Mouse (Mus musculus) liver, embryonic 15.5 days (tissue): ENCODE measurements at regions not wholly inside any gene's neighbourhood (a gene's known extent, or its start where the extent isn't known, plus 50 kb on each side); places are given as distances from the start of the nearest gene placed in this dataset.

Experiments
- ATAC-seq: fragments of 200-750 bp; cut with Nextera tagmentation; 2 replicates; pipeline ENCODE4 v1.8.0; 2017; ENCODE audit warnings: moderate number of reproducible peaks, mild to moderate bottlenecking, moderate library complexity; ENCODE audit not compliant: insufficient read depth
- H3K27ac ChIP-seq: fragments of 300-500 bp; sonication (generic); replicated peaks from 2 replicates; pipeline ENCODE4 v1.5.1; 2015; ENCODE audit warnings: mild to moderate bottlenecking, inconsistent platforms
- H3K27me3 ChIP-seq: fragments of 300-500 bp; sonication (generic); 2 replicates; pipeline ENCODE4 v1.6.1; 2015; ENCODE audit warnings: mild to moderate bottlenecking, inconsistent platforms
- H3K36me3 ChIP-seq: fragments of 300-500 bp; sonication (generic); replicated peaks from 2 replicates; pipeline ENCODE4 v1.6.1; 2015; ENCODE audit warnings: moderate library complexity, mild to moderate bottlenecking, inconsistent platforms
- H3K4me1 ChIP-seq: fragments of 300-500 bp; sonication (generic); replicated peaks from 2 replicates; pipeline ENCODE4 v1.6.1; 2015; ENCODE audit warnings: inconsistent platforms
- H3K4me2 ChIP-seq: fragments of 300-500 bp; sonication (generic); 2 replicates; pipeline ENCODE4 v1.6.1; 2015; ENCODE audit warnings: moderate library complexity, mild to moderate bottlenecking, inconsistent platforms
- H3K4me3 ChIP-seq: fragments of 300-500 bp; sonication (generic); replicated peaks from 2 replicates; pipeline ENCODE4 v1.5.1; 2015; ENCODE audit warnings: mild to moderate bottlenecking, inconsistent platforms
- H3K9ac ChIP-seq: fragments of 300-500 bp; sonication (generic); 2 replicates; pipeline ENCODE4 v1.6.1; 2015; ENCODE audit warnings: moderate library complexity, mild to moderate bottlenecking, inconsistent platforms
- H3K9me3 ChIP-seq: fragments of 300-500 bp; sonication (generic); replicated peaks from 2 replicates; pipeline ENCODE4 v1.6.1; 2016; ENCODE audit warnings: inconsistent platforms
- WGBS: fragments of 180-500 bp; shearing (Covaris S2); methylation state at CpG from one replicate; pipeline ENCODE4 v1.1.7; 2015; ENCODE audit warnings: mixed read lengths; ENCODE audit not compliant: insufficient replicate concordance; 5-methylcytosine and 5-hydroxymethylcytosine counted together

GRCm38 (mm10) chr12:15897539-15897938 is 80.8 kb upstream of the Trib2 start:
- Histone ChIP-seq H3K4me3 (no peak overlapping the region), H3K9ac (no peak overlapping the region), H3K27me3 (no peaks in the 10 kb centered on the region), H3K27ac (no peak overlapping the region), H3K4me1 (no peaks in the 10 kb centered on the region), H3K36me3 (no peaks in the 10 kb centered on the region), H3K9me3 (no peaks in the 10 kb centered on the region), H3K4me2 (no peak overlapping the region)
- no peak for ATAC-seq
- 50% methylated on average over 2 of the region's 2 CpGs for WGBS

DNA sequence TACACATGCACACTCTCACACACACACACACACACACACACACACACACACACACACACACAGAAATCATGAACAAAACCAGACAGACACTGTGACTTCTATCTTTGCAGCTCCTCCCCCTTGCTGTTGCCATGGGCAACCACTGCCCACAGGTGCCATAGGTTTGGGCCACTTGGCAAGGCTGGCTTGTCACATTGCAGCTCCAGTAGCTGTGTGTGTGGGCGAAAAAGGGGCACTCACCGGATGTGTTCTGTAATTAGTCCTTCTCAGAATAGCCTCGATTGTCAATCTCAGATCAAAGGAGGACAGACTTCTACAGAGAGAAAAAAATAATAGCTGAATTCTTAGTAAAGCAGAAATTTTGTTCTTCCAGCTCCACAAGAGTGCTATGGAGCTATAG is 79.8 kb upstream of the Trib2 start:
- no peaks in the 10 kb centered on the region for H3K27me3 ChIP-seq
- no peak for ATAC-seq
- H3K9ac ChIP-seq: no peak overlapping the region
- no peaks in the 10 kb centered on the region for H3K9me3 ChIP-seq
- 45% methylated on average over 3 of the region's 3 CpGs for WGBS
- H3K4me3 ChIP-seq: no peak overlapping the region
- no peaks in the 10 kb centered on the region for H3K4me1 ChIP-seq
- no peaks in the 10 kb centered on the region for H3K36me3 ChIP-seq
- H3K27ac ChIP-seq: no peak overlapping the region
- H3K4me2 ChIP-seq: no peak overlapping the region

GRCm38 (mm10) chr12:15895215-15895614 is 78.5 kb upstream of the Trib2 start:
- no peak overlapping the region for H3K4me2 ChIP-seq
- H3K27ac ChIP-seq: no peak overlapping the region
- no peak for ATAC-seq
- no peaks in the 10 kb centered on the region for H3K27me3 ChIP-seq
- H3K36me3 ChIP-seq: no peaks in the 10 kb centered on the region
- 26% methylated on average over 2 of the region's 2 CpGs for WGBS
- H3K4me3 ChIP-seq: no peak overlapping the region
- H3K9ac ChIP-seq: no peak overlapping the region
- no peaks in the 10 kb centered on the region for H3K4me1 ChIP-seq
- H3K9me3 ChIP-seq: no peaks in the 10 kb centered on the region

- no peak overlapping the region for H3K4me2 ChIP-seq
- H3K36me3 ChIP-seq: no peaks in the 10 kb centered on the region
- H3K4me3 ChIP-seq: no peak overlapping the region
- H3K9me3 ChIP-seq: no peaks in the 10 kb centered on the region
- H3K4me1 ChIP-seq: no peaks in the 10 kb centered on the region
- no peak overlapping the region for H3K27ac ChIP-seq
- WGBS: 61% methylated on average over 1 of the region's 1 CpGs
- H3K27me3 ChIP-seq: no peaks in the 10 kb centered on the region
- H3K9ac ChIP-seq: no peak overlapping the region
- no peak for ATAC-seq
Measured at GRCm38 (mm10) chr12:15890591-15890990, 73.9 kb upstream of the Trib2 start.

- ATAC-seq: no peak
- H3K27me3 ChIP-seq: no peaks in the 10 kb centered on the region
- H3K9me3 ChIP-seq: no peaks in the 10 kb centered on the region
- no peaks in the 10 kb centered on the region for H3K4me1 ChIP-seq
- no peak overlapping the region for H3K4me3 ChIP-seq
- H3K36me3 ChIP-seq: no peaks in the 10 kb centered on the region
- H3K4me2 ChIP-seq: no peak overlapping the region
- no peak overlapping the region for H3K27ac ChIP-seq
- no peak overlapping the region for H3K9ac ChIP-seq
- 44% methylated on average over 7 of the region's 7 CpGs for WGBS
Measured at GRCm38 (mm10) chr12:15879907-15880430, 63.2 kb upstream of the Trib2 start.
